Mouse (Mus musculus) R1 (cell line): Measurements from ENCODE around the gene Gpr162.
A peak's percentile ranks its signal among the peaks of the same experiment; 100 is the strongest.
"Not testable (repeated sequence)": the region's sequence is repeated elsewhere in the genome, so short reads cannot be mapped to it uniquely, and the experiment has no call there.

ENCODE experiments used
- DNase-seq: peaks from one replicate; pipeline ENCODE4 v3.0.0-alpha.2; 2018; ENCODE audit warnings: low read depth, low spot score

Gpr162 gene

GRCm38 (mm10) chr6:124811701-124812560 lies 51.9 kb downstream of the Gpr162 start:
- DNase-seq = no peak

GRCm38 (mm10) chr6:124811403-124811665 lies 52.4 kb downstream of the Gpr162 start:
- no peak for DNase-seq

GRCm38 (mm10) chr6:124810566-124811402 lies 53.0 kb downstream of the Gpr162 start:
- DNase-seq = not testable (repeated sequence)

GRCm38 (mm10) chr6:124809775-124810538 lies 53.8 kb downstream of the Gpr162 start:
- DNase-seq = no peak

GRCm38 (mm10) chr6:124809052-124809774 lies 54.6 kb downstream of the Gpr162 start:
- peak; percentile 53 for DNase-seq
